Mouse (Mus musculus) CH12.LX (cell line): ENCODE measurements at regions not wholly inside any gene's neighbourhood (a gene's known extent, or its start where the extent isn't known, plus 50 kb on each side); places are given as distances from the start of the nearest gene placed in this dataset.

Source experiments
- CTCF ChIP-seq, 2 experiments: IDR thresholded peaks in 1 of 2; conservative IDR thresholded peaks in 1 of 2; 2 replicates each; pipeline ENCODE4 v1.5.1; 2011 to 2012; ENCODE audit warnings: low read depth in 2 of 2, low read length in 2 of 2, improper control_type of control experiment in 1 of 2, inconsistent platforms in 1 of 2, mild to moderate bottlenecking in 1 of 2, moderate library complexity in 1 of 2
- HCFC1 ChIP-seq: IDR thresholded peaks from 2 replicates; pipeline ENCODE4 v1.6.1; 2012; ENCODE audit warnings: low read depth, mild to moderate bottlenecking, inconsistent platforms, low read length, improper control_type of control experiment
- MAFK ChIP-seq: IDR thresholded peaks from 2 replicates; pipeline ENCODE4 v1.6.1; 2011; ENCODE audit warnings: low read length, improper control_type of control experiment; ENCODE audit not compliant: insufficient replicate concordance
- MAX ChIP-seq: IDR thresholded peaks from 2 replicates; pipeline ENCODE4 v1.6.1; 2011; ENCODE audit warnings: low read length, improper control_type of control experiment
- MEF2A ChIP-seq: IDR thresholded peaks from 2 replicates; pipeline ENCODE4 v1.6.1; 2014; ENCODE audit warnings: low read depth, mild to moderate bottlenecking, inconsistent platforms, low read length, improper control_type of control experiment, borderline replicate concordance
- NRF1 ChIP-seq: IDR thresholded peaks from 2 replicates; pipeline ENCODE4 v1.6.1; 2014; ENCODE audit warnings: low read depth, mild to moderate bottlenecking, inconsistent platforms, low read length, improper control_type of control experiment, moderate library complexity
- POLR2A ChIP-seq: IDR thresholded peaks from 2 replicates; pipeline ENCODE4 v1.6.1; 2011; ENCODE audit warnings: low read depth, mild to moderate bottlenecking, improper control_type of control experiment, low read length
- RCOR1 ChIP-seq: conservative IDR thresholded peaks from 2 replicates; pipeline ENCODE4 v1.6.1; 2012; ENCODE audit warnings: low read depth, mild to moderate bottlenecking, inconsistent platforms, low read length, improper control_type of control experiment
- USF1 ChIP-seq: IDR thresholded peaks from 2 replicates; pipeline ENCODE4 v1.6.1; 2014; ENCODE audit warnings: low read depth, mild to moderate bottlenecking, inconsistent platforms, low read length, improper control_type of control experiment
- USF2 ChIP-seq: conservative IDR thresholded peaks from 2 replicates; pipeline ENCODE4 v1.6.1; 2011; ENCODE audit warnings: low read depth, low read length, improper control_type of control experiment

DNA sequence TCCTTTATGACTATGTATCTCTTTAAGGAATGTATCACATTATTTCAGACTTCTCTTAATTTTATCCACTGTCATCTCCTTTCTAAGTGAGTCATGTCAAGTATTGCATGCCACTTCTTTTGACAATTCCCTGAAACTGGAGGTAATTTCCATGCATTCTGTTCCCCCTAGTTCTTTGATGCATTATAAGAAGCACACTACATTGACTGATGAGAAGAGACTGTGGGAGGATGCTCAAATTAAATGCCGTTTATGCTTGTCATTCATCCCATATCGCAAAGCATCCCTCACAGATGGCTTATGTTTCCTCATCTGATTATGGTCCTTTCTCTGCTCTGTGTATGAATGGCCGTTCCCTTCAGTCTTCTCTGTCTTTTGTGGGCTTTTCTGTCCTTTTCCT, 57.2 kb upstream of the Hypm start:
- no peak for TF ChIP-seq CTCF (conservative IDR thresholded peaks at IDR 0.05 in 1 of 2, IDR thresholded peaks at IDR 0.05 in 1 of 2; ENCODE audit: low read depth in 2 of 2, low read length in 2 of 2)
- TF ChIP-seq RCOR1, result no peak
- TF ChIP-seq MAFK, result no peak
- TF ChIP-seq MAX, result no peak
- no peak for TF ChIP-seq POLR2A
- TF ChIP-seq HCFC1, result no peak
- no peak for TF ChIP-seq NRF1
- no peak for TF ChIP-seq USF1
- TF ChIP-seq MEF2A, result no peak
- no peak for TF ChIP-seq USF2
